Mouse (Mus musculus) kidney, adult 9 months (tissue): ENCODE measurements around the gene Ttll10.

Experiments used
- DNase-seq: peaks from one replicate; pipeline ENCODE4 v3.0.0; 2022

Gene Ttll10

DNA sequence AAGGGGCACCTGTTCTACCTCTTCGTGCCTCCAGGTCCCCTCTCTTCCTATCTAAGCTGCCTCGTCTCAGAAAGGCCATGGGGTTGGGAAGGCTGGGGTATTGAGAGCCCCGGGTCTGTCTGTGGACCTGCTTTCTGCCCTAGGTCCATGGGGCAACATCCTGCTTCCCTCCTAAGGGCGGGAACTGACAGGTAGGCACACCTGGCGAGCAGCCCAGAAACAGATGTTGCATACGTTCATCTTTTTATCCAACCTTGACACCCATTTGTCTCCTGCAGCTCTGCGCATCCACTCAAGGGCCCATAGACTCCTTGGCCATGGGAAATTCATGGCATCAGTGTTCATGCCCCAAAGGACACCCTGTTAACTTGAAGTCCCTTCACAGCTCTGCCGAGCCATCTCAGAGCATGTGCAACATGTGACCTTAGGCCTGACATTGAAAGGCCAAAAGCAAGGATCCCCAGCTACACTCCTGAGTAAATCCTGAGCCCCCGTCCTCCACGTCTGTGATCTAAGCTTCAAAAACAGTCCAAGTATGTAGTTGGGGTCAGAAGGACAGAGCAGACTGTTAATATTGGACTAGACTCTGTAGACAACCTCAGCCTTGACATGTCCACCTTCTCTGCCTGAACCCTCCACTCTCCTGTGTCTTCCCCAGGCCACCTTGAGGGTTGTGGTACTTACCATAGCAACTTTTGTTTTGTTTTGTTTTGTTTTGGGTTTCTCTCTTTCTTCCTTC, 6.1 kb upstream of the Ttll10 start:
- peak; percentile 74 for DNase-seq

DNA sequence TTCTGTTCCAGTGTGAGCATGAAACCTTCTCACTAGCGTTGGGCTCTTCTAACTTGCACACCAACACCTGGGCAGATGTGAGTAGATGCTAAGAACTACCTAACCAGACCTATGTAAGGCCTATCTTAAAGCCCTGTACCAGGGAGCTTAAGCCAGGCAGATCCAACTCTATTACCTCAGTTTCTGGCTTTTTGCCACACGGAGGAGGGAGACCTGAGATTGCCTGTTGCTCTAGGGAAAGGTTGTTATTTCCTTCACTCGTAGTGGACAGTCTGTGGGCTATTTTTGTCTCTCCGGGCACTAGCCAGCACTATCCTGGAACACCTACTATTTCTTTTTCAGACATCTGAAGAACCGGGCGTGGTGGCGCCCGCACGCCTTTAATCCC, 5.3 kb upstream of the Ttll10 start:
- peak; percentile 63 for DNase-seq

DNA sequence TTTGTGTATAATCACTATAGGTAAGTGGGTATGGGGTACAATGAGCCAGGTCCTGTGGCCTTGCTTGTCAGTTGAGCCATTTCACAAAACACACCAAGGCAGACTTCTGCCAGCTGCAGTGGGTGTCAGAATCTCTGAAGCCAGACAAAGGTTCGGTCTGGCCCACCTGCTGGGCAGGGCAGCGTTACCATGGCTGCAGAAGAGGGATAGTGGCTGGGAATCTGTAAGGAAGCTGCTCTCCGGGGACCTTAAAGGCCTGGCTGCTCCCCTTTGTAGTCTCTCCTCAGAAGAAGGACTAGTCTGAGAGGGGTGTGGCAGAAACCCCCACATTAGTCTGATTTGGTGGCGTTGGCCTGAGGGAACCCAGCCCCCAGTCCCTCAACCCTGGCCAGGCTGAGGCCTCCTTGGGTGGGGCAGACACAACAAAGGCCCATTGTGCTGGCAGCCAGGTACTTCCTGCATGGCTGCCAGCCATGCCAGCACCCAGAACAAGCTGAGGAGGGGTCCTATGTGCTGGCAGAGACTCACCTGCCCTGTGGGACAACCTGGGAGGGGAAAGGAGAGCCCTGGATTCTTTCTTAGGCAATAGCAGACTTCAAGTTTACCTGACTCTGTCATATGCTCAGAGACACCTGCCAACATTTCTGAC, 4.8 kb upstream of the Ttll10 start:
- no peak for DNase-seq

DNA sequence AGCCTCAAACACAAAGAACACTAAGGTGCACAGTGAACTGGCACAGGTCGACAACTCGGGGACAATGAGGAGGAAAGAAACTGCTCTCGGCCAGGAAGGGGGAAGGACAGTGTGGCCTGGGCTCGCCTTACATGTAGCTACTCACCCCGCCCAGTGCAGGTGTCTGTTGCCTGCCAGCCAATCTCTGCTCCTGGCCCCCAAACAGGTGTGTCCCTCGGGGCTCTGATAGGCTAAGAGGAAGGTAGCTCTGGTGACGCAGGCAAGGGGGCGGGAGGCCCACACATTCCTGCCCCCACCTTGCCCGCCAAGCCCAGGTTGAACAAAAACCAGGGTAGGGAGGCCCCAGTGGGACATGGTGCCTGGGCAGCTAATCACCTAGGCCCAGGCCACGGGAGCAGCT, 499 bp upstream of the Ttll10 start:
- DNase-seq = peak; percentile 98

DNA sequence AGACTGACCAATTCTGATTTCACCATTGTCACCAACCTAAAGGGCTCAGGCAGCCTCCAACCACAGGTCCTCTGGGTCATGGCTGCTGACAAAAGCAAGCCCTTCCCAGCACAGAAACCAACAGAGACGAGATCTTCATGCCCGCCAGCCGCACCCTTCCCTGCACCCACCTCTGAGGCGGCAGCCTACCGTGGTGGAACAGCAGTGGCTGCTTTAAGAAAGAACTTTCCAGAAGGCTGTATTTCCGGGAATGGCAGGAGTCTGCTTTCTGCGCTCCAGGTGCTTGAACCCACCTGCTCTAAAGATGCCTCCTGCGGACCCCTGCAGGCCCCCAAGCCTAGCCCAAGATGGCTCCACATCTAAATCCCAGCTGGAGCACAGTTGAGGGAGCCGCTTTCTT, 388 bp downstream of the Ttll10 start:
- DNase-seq = no peak

DNA sequence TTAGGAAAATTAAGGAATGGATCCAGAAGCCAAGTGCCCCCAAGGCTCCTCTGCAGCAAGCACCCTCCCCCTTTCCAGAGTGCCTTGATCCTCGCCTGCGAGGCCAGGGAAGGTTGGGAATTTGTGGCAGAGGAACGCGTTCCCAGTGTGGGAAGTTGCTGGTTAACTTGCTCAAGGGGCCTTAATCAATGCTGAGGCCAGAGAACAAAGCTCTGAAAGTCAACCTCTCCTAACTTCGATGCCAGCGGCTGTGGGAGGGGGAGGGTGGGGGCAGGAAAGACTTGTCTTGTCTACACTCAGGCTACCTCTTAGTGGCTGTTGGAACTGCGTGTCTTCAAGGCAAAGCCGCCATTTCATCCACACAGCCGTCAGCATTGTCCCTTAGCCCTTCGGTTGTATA, 1.5 kb downstream of the Ttll10 start:
- peak; percentile 45 for DNase-seq

DNA sequence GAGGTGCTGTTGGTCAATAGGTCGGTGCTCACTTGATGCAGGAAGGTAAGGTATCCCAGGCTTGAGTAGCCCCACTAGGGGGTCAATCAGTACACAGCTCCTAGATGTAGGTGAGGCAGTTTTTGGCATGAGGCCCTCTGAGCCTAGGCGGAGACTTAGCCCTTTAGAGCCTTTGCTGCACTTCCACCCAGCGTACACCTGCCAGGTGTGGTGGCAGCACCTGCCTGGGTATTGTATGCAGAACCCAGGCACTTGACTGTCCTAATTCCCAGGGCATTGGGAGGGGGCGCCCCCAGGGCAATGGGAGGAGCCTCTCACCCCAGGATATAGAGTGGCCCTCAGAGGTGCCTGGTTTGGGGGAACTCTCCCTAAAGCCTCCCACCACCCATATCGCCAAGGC, 4.0 kb downstream of the Ttll10 start:
- DNase-seq = no peak

DNA sequence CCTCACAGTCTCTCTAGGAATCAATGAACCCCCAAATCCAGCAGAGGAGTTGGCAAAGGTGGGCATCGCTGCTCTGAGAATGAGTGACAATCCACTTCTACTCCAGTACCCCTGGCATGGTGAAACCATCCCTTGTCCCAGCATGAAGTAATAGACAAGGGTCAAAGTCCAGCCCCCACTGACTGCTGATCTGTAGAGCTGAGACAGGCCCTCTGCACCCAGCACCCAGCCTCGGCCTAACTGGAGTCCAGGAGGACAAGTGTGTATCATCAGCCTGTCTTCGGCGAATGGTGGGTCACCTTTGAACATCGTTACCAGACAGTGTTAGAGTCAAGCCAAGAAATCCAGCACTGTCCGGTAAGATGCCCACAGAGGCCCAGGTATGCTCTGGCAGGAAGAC, 4.6 kb downstream of the Ttll10 start:
- peak; percentile 86 for DNase-seq

DNA sequence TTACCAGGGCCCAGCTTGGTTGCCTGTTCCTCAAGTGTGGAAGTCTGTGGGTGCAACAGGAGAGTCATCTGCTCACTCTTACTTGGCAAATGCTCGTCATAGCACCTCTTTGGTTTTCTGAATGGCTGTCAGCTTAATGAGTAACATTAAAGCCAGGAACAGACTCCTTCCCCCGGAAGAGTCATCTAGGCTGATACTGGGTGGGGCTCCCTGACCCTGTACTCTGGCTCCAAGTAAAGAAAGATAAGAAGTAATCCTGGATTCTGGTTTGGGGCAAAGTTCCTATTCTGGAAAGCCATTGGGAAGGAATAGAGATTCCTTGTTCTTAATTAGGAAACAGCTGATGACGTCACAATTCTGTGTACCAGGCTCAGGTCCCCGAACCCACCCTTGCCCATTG, 5.1 kb downstream of the Ttll10 start:
- DNase-seq = peak; percentile 36

DNA sequence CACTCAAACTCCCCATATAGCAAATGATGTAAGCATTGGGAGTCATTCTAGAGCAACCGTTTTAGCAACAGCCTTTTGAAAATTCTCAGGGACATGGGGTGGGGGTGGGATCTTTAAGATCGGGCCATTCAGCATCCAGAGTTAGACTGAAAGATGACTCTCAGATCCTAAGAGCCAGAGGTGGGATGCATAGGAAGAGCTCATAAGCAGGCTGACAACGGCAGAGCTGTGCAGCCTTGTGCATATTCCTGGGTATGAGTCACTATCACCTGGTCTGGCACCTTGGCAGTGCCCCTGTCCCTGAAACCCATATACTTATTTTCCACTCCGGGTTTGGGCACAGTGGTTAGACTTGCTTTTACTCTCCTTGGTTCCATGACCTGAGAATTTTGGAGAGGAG, 6.1 kb downstream of the Ttll10 start:
- no peak for DNase-seq

DNA sequence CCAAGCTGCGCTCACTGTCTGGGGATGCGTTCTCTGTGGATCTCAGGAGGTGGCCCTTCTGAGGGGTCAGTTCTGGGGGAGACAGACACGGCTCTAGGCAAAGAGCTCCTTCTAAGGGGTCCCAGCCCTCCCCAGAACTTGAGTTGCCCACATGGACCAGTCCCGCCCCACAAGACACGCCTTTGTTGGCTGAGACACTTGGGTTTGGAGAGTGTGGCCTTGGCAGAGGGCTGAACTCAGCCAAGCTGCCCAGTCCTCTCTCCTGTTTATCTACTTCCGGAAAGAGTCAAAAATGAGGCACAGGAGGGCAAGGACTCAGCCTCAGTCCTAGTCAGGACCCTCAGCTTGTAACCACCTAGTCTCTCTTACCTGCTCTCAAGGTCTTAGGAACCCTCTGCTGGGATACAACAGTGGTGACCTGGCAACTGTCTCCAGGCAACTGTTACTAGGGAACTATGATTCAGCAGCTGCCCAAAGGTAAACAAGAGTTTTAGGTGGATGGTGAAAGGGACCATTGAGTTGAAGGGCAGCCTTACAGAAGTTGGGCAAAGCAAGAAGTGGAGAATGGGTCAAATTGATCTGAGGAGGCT, 8.7 kb downstream of the Ttll10 start:
- DNase-seq = no peak

DNA sequence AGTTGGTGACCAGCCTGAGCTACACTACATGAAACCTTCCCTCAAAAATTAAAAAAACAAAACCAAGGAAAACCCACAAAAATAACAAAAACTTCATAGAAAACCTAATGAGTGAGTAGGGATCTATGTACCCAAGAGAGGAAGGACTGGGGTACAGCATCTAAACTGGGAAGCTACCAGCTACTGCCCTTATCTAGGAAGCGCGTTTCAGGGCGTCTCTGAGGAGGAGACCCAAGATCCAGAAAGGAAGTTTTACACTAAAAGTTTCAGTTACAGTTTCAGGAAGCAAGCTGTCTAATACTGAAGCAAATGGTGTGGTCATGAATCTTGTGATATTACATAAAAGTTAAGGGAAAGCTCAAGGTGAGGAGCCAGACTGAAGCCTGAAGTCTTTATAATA, 9.4 kb downstream of the Ttll10 start:
- DNase-seq = no peak

DNA sequence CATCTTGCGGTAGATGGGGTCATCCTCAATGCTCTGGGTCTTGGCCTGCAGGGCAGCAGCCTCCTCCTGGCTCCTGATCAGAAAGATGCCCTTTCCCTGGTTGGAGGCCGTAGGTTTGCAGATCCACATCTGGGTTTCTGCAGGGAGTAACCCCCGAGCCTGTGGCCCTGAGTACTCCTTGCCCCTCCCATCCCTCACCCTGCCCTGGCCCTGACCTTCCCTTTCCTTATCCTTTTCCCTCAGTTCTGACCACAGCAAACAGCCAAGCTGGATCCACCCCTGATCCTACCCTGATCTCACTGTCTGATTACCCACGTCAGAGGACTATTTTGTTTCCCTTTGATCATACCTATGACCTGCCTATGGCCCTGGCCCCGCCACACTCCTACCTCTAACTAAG, 14.5 kb downstream of the Ttll10 start:
- no peak for DNase-seq

DNA sequence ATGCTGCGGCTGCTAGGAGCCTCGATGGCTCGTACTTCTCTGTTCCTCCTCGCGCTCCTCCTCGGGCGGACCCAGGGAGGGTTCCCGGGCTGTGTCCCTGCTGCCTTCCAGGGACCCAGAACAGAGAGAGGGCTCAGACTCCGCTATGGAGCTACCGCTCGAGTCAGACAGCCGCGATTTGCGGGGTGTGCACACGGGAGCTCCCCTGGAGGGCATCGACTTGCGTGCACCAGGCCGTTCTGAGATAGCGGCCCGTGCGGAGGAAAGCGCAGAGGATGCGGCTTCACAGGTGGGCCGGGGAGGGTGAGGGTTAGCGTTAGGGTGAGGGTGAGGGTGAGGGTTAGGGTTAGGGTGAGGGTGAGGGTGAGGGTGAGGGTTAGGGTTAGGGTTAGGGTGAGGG, 24.3 kb downstream of the Ttll10 start:
- DNase-seq = no peak

DNA sequence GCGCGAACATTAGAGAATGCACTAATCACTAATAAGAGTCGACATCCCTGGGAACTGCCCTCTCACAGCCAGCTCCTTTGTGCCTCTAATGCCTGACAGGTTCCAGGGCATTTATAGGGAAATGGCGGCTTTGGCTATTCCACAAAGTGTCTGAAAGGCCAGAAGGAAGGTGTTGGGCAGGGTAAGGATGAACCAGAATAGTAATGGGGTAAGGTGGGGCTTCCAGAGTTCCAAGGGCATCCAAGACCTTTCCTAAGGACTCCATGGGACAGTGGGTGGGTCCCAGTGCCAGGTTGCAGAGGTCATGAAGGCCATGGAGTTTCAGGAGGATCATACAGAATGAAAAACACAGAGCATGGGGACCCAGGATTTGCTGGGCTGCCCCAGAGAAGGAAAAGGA, 24.9 kb downstream of the Ttll10 start:
- no peak for DNase-seq

DNA sequence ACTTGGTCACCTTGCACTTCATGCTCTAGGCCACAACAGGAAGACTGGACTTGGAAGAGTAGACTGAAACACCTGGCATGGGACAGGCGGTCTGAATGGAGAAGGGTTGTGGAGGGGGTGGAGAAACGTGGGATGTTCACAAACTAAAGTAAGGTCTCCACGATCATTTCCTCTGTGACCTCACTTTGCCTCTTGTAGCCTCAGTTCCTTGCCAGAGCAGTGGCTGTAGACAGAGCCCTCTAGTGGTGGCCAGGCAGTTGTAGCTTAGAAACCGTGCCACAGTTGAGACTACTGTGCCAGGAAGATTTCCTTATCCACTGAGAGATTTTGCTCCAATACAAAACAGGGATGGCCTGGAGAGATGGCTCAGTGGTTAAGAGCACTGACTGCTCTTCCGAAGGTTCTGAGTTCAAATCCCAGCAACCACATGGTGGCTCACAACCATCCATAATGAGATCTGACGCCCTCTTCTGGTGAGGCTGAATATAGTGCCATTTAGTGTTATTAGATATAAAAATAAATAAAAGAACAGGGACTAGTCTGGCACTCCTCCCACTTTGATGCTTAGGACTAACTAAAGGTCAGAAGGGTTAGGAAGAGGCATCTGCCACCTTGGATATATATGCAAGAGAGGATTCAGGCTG, 25.6 kb downstream of the Ttll10 start:
- peak; percentile 64 for DNase-seq

DNA sequence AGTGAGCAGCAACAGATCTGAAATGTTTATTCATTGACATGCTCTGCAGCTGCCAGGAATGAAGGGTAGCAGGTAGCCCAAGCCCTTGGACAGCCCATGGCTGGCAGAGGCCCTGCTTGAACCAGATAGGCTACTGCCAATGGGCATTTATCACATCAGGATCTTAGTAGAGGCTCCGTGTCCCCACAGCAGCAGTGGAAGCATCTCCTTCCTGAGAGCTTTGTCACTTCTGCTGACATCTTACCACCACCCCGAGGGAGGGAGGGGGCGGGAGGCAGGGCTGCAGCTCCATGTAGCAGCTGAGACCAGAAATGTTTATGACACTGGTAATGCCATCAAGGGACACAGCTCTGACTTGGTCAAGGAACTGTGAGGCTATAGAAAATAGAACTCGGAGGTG, 26.4 kb downstream of the Ttll10 start:
- DNase-seq = peak; percentile 35

DNA sequence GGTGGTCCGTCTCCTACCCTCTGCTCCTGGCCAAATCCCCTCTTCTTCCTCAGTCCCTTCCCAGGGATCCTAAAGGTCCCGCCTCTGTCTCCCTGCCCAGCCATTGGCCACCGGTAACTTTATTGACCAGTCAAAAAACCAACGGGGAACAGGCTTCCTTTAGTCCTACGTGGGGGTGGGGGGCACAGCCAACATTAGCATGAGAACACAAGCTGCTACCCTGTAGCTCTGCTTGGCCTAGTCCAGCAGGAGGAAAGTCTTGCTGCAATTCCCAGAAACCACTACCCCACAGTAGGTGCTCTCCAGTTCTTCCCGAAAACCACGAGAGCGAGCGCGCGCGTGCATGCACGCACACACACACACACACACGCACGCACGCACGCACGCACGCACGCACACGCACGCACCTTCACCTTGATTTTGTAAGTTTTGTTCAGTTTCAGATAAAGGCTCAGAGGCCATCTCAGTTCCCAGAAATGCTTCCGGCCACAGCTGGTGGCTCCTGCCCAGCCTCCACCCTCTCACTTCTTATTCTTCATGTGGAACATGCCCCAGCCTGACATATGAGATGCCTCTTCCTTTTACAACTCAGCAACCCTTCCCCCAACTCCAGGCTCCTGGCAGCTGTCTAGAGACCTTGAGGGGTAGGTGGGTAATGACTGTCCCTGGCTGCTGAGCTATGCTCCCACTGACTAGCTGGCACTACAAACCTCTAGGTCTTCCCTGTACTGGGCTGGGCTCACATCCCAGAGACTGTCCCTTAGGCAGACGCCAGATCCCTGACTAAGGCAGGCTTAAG, 27.4 kb downstream of the Ttll10 start:
- DNase-seq = peak; percentile 80

DNA sequence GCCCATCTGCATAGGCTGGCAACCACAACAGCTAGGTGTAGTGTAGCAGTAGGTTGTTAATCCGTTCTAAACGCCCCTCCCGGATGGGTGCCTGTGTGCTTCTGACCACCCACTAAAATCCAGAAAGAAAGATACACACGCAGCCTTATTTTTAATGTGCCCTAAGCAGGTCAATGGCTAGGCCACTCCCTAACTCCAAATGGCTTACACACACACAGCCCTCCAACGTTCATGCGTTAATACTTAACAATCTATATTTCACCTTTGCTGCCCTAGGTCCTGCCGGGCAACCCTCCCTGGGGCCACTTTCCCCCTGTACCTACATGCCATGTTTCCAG, 28.0 kb downstream of the Ttll10 start:
- no peak for DNase-seq

DNA sequence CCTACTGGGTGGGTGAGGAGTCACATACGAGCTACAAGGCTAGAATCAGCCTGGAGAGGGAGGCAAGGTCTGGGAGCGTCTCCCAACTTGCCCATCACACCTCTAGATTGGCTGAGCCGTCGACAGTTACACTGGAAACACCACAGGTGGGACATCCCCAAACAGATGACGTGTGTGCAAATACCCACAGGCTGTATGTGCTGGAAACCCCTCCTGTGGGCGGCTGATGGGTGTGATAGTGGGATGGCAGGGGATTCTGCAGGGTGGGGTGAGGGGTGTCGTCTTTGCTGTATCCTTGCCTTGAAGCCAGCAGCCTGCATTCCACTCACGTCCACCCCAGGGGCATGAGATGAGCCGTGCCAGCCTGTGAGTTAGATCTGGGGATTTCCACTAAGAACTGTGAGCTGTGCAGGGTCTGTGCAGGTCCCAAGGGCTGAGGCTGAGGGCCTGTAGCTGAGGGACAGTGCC, 28.5 kb downstream of the Ttll10 start:
- no peak for DNase-seq

DNA sequence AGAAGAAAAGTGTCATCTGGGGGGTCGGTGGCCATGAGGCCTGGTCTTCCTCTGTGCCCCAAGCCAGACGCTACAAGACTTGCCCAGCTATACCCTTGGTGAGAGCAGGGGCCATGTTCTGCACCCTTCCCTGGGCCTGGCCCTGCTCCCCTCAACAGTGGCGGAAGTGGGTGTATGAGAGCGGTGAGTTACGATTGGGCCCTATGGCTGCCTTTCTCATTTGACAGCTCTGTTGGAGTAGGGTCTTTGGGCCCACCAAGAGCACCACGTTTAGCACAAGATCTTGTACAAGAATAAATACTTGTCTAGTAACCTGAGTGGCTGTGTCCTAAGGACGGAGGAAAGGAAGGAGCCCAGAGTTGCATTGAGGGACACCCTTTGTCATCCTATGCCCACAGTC, 30.6 kb downstream of the Ttll10 start:
- no peak for DNase-seq

DNA sequence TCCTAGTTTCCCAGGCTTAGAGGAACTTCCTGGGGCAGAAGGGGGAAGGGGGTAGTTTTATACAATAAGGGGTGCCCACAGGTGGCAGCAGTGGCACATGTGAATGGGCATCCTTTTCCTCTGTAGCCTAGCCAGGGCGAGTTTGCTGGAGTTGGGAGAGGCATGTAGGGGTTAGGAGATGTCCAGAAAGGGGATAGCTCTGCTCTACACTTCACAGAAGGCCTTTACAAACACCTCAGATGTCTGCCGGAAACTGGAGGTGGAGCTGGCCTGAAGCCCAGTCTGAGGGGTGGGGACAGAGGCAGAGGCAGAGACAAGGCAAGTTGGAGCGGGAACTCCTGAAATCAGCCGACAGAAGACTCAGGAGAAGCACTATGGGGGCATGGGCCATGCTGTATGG, 33.2 kb downstream of the Ttll10 start, which contains the start of gene Tnfrsf18:
Tnfrsf18 (plus strand) TSS at position 152 of the 400 bp plus-strand sequence.
- DNase-seq = peak; percentile 35

DNA sequence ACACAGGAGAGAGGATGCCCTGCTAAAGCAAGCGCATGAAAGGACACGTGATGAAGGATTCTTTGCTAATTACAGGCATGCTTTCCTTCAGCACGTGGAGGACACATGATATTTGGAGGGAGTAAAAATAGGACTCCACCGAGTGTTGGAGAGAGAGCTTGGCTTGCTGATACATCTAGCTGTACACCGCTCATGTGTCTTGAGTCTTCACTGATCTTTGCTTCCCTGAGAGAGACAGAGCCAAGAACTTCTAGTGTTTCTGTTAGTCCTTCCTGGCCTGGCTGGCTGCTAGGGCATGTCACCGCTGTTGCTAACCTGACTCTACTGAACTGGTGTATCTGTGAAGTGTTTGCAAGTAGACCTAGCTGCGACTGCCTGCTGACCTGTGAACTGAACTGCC, 35.0 kb downstream of the Ttll10 start:
- no peak for DNase-seq
